Mouse (Mus musculus) lung, adult 2 months (tissue): Measurements from ENCODE around the gene Nr6a1. TPM values are rescaled to one million over a fixed set of nuclear protein-coding genes. Genes with fewer than 3 reads are reported as not detected.

Source experiments
- DNase-seq: peaks from one replicate; pipeline ENCODE4 v3.0.0; 2022
- H3K4me1 ChIP-seq: fragments of 200-500 bp; 2 replicates; pipeline ENCODE4 v1.6.1; 2011; ENCODE audit warnings: low read length; ENCODE audit not compliant: control insufficient read depth, insufficient read depth
- H3K4me3 ChIP-seq: fragments of 200-500 bp; replicated peaks from 2 replicates; pipeline ENCODE3; 2011; ENCODE audit warnings: low read depth, mild to moderate bottlenecking, control low read depth, low read length; ENCODE audit errors: extremely low read depth
- CTCF ChIP-seq: fragments of 200-500 bp; IDR thresholded peaks from 2 replicates; pipeline ENCODE4 v1.5.1; 2011; ENCODE audit warnings: mild to moderate bottlenecking, low read length, control low read depth; ENCODE audit not compliant: insufficient read depth
- POLR2A ChIP-seq: fragments of 200-500 bp; IDR thresholded peaks from 2 replicates; pipeline ENCODE4 v1.6.1; 2011; ENCODE audit warnings: low read depth, mild to moderate bottlenecking, control low read depth, low read length, borderline replicate concordance; ENCODE audit errors: extremely low read depth
- WGBS: fragments of 180-500 bp; shearing (Covaris S2); methylation state at CpG from one replicate; pipeline ENCODE4 v1.1.7; 2018; 5-methylcytosine and 5-hydroxymethylcytosine counted together
- polyA plus RNA-seq: library from polyadenylated mRNA; depleted of rRNA; stranded (reverse); fragments of >200 nt; gene quantifications from 2 replicates; pipeline ENCODE4 v1.2.3, GENCODE M21; 2012

Nr6a1 gene
- polyA plus RNA-seq, 1 experiment, result 6.5 TPM

DNA sequence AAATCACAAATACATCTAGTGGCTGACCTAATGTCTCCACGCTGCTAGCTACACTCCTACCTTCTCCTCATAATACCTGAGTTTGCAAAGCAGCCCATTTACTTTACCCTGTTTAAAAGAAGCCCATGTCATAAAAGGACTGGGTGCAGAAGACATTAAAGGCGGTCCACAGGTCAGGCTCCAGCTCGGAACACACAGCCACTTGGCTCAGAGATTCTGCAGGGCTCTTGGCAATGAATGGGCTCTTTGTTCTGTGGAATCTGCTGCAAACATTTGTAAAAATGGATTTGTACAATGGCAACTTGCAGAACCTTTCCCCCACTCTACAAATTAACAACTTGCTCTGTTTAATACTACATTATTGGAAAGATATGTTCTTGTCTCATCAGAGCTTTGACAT lies 202.1 kb downstream of the Nr6a1 start:
- WGBS, result 76% methylated on average over 3 of the region's 3 CpGs
- no peak for DNase-seq
- no peak for TF ChIP-seq POLR2A
- TF ChIP-seq CTCF, result no peak
- Histone ChIP-seq H3K4me3 (no peak overlapping the region), H3K4me1 (no peaks in the 10 kb centered on the region)

DNA sequence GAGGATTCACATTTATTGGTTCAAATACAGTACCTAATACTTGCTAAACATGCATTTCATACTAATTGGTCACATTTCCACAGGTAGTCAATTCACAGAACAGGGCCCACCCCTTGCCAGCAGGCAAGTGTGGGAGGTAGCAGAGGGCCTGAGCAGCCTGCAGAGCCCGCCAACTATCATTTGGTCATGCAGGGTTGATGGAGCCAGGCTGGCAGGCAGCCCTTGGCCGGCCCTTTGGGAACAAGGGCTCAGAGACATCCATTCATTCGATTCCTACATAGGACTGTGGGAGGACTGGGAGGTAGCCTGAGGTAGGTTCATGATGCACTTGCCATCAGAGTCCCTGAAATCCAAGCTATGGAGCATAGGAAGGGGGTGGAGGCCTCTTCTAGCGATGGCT lies 204.1 kb downstream of the Nr6a1 start:
- WGBS, result 86% methylated on average over 4 of the region's 4 CpGs
- DNase-seq, result no peak
- TF ChIP-seq CTCF (no peak), POLR2A (no peak)
- no peak overlapping the region for H3K4me3 ChIP-seq
- H3K4me1 ChIP-seq, result no peaks in the 10 kb centered on the region

DNA sequence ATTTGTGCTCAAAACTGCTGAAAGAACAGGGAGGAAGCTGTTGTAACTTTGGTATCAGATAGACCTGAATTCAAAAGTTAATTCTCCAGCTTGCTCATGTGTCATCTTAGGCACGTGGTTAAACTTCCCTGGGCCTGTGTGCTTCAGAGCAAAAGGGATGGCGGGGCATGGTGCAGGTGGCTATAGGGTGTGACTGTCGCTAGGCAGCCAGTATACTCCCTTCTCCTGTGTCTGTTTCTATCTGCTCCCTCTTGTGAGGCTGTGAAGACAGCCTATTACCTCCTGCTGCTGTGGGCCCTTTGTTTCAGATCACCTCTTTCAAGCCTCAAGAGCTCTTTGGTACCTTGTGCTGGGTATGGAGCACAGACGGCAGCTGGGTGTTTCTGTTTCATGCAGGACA lies 205.4 kb downstream of the Nr6a1 start:
- 63% methylated on average over 4 of the region's 4 CpGs for WGBS

DNA sequence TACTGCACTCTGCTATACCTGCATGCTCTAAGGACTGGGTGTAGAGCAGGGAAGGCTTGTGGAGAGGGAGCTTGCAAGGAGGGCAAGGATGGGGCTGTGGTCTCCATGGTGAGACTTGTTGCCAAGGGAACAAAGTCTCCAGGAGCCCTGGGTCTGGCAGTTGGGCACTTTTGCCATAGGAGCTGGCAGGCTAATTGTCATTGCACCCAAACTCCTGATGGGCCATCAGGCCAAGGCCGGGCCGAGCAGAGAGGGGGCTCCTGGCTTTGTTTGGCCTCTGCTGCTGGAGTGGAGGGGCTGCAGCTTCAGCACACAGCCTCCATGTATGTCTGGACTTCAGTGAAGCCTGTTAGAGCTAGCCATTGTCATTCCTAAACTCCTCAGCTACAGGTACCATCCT lies 206.8 kb downstream of the Nr6a1 start:
- DNase-seq, result no peak
- H3K4me3 ChIP-seq, result no peak overlapping the region
- no peaks in the 10 kb centered on the region for H3K4me1 ChIP-seq
- TF ChIP-seq CTCF, result no peak
- no peak for TF ChIP-seq POLR2A
- WGBS, result 84% methylated on average over 2 of the region's 2 CpGs

More for the DNA sequence above, 205.4 kb downstream of the Nr6a1 start:
- TF ChIP-seq POLR2A (no peak), CTCF (no peak)
- H3K4me1 ChIP-seq, result no peaks in the 10 kb centered on the region
- DNase-seq, result no peak
- H3K4me3 ChIP-seq, result no peak overlapping the region

DNA sequence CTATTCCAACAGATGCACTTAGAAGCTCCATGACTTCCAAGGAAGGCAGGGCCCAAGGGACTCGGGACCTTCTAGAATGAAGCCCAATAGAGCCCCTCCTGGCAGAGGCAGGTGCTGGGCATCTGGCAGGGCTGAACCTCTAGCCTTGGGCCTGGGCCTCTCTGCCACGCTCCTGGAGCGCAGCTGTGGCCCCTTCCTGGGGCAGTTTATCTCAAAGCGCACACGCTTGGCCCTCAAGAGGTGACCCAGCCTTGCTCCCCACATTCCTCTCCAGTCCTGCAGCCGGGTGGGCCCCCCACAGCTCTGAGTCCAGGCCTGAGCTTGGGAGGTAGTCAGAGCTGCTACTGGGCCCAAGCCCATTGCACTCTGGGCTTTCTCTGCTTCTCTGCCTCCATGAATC lies 208.1 kb downstream of the Nr6a1 start:
- DNase-seq, result no peak
- Histone ChIP-seq H3K4me1 (no peaks in the 10 kb centered on the region), H3K4me3 (no peak overlapping the region)
- no peak for TF ChIP-seq POLR2A
- TF ChIP-seq CTCF, result no peak
- 73% methylated on average over 6 of the region's 6 CpGs for WGBS

DNA sequence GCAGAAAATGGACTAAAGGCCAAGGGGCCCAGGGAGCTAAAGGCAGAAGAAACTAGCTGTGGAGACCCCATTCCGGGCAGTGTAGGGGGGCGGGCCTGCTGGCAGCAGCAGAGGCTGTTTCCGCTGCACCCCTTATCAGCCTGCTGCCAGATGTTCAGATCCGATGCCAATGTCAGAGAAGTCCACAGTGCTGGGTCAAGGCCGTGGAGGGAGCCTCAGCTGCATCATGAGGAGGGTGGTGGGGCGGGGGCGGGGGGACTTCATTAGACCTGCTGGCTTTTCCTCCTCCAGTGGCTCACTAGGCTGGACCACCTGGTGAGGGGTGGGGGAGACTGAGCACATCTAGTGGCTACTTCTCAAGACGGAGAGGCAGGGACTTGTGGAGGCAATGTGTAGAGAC lies 208.8 kb downstream of the Nr6a1 start:
- no peak for TF ChIP-seq POLR2A
- no peak for TF ChIP-seq CTCF
- DNase-seq, result no peak
- Histone ChIP-seq H3K4me1 (no peaks in the 10 kb centered on the region), H3K4me3 (no peak overlapping the region)
- whole genome bisulfite sequencing, result 43% methylated on average over 8 of the region's 8 CpGs

DNA sequence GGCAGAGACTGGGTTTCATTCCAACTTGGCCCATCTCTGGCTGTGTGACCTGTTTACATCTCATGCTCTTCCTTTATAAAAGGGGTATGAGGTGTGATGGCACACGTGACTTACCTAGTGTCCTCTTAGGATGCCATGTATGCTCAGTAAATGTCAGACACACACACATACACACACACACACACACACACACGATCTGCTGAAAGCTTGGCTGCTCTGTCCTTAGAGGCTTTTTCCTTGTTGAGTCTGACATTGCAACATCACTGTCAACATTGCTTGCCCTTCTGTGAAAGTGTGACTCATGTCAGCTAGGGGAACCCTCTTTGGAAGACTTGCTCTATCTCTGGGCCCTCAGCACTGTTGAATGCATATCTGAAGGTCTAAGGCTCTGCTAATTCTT lies 210.1 kb downstream of the Nr6a1 start:
- Histone ChIP-seq H3K4me3 (no peak overlapping the region), H3K4me1 (no peaks in the 10 kb centered on the region)
- no peak for TF ChIP-seq POLR2A
- TF ChIP-seq CTCF, result no peak
- no peak for DNase-seq
- 56% methylated on average over 2 of the region's 2 CpGs for WGBS

DNA sequence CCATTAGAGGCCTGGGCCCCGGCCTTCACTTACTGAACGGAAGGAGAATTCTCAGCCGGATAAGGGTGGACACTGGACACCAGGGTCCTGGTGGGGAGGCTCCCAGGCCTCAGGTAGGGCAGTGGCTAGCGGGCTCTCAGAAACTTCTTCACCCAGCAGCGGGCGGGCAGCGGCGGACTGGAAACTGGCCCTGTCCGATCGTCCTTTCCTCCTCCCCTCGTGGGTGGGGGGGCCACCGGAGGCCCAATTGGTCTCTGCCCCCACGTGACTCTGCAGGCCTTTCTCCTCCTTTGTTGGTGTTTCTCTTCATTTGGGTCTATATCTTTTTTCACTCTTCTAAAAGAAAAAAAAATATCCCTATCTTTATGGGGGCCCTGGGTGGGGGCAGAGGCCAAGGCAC lies 213.2 kb downstream of the Nr6a1 start, which contains the start of gene Nr5a1:
Gene Nr5a1 (minus strand): TSS at position 219 of the 400 bp plus-strand sequence.
- DNase-seq, result no peak
- H3K4me1 ChIP-seq, result peaks cover 3% of the 10 kb centered on the region
- H3K4me3 ChIP-seq, result no peak within 1 kb of the TSS
- WGBS, result 89% methylated on average over 13 of the region's 13 CpGs
- TF ChIP-seq POLR2A (no peak), CTCF (no peak)

DNA sequence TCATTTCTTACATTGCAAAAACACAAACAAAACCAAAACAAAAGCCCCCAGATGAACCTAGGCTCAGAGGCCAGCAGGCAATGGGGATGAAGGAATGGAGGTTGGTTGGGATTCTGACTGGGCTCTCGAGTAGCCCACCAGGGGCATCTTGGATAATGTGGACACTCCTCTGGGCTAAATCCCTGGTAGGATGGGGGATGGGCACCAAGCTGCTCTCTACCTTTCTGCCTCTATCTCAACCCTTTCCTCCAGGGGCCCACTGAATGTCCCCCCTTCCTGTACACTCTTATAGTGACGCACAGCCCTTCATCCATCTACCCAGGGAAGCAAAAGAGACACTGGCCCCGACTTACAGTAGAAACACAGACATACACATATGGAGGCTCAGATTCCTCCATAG lies 213.9 kb downstream of the Nr6a1 start:
- WGBS, result 88% methylated on average over 3 of the region's 3 CpGs
- peaks cover 3% of the 10 kb centered on the region for H3K4me1 ChIP-seq
- TF ChIP-seq POLR2A, result no peak

DNA sequence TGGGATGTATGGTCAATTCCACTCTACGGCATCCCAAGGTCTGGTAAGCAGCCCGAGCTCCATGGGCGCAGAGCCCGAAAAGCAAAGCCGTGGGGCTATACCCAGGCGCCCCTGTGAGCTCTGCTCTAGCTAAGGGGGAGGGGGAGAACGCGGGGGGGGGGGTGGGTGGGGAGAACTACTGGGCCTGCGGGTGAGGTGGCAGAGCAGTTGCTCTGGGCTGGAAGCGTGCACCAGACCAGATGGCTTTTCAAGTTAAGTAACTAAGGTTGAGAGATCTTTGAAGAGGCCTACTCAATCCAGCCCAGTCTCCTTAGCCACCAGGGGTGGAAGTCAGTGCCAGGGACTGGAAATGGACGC lies 214.7 kb downstream of the Nr6a1 start:
- DNase-seq, result no peak
- Histone ChIP-seq H3K4me3 (no peak overlapping the region), H3K4me1 (peaks cover 3% of the 10 kb centered on the region)
- TF ChIP-seq CTCF (no peak), POLR2A (no peak)
- WGBS, result 50% methylated on average over 11 of the region's 11 CpGs

More for the DNA sequence above, 213.9 kb downstream of the Nr6a1 start:
- no peak for DNase-seq
- no peak overlapping the region for H3K4me3 ChIP-seq
